Comparison of ENCODE assay signal across 26 mouse cellular contexts in genomic region chr10:94256518-94256917, GRCm38 (mm10). TPM values are rescaled to one million over a fixed set of nuclear protein-coding genes. Genes with fewer than 3 reads are reported as not detected.
A peak's percentile ranks its signal among the peaks of the same experiment; 100 is the strongest.
DNase-seq lines count a peak whose midpoint lies in the region; ATAC-seq lines count a peak whose summit lies in the region.
"Had no signal": no experiment of that assay in that cellular context is flagged by ENCODE, and none has a peak within 500 bp of the region (broad histone marks: within the 10 kb centered on the region; RNA-seq: fewer than 3 reads in every experiment).

No protein-coding gene starts in this region.

- no peak overlapping the region for H3K9ac ChIP-seq in kidney, embryonic 15.5 days
- H3K9ac ChIP-seq: embryonic facial prominence, embryonic 13.5 days; embryonic facial prominence, embryonic 15.5 days; forebrain, embryonic 12.5 days had no signal

- 0 out of 2 replicates have a peak overlapping the region, but pooled peaks have one; percentile 22 for H3K27ac ChIP-seq in kidney, embryonic 15.5 days
- no peak overlapping the region for H3K27ac ChIP-seq in embryonic facial prominence, embryonic 10.5 days (replicated peaks)
- H3K27ac ChIP-seq: embryonic facial prominence, embryonic 13.5 days; embryonic facial prominence, embryonic 15.5 days; forebrain, embryonic 10.5 days; forebrain, embryonic 12.5 days had no signal

- H3K4me1 ChIP-seq in kidney, embryonic 15.5 days = peaks cover 11% of the 10 kb centered on the region
- H3K4me1 ChIP-seq in embryonic facial prominence, embryonic 10.5 days = peaks cover 5% of the 10 kb centered on the region
- H3K4me1 ChIP-seq: embryonic facial prominence, embryonic 13.5 days; embryonic facial prominence, embryonic 15.5 days; forebrain, embryonic 10.5 days; forebrain, embryonic 12.5 days had no signal

- ATAC-seq in kidney, embryonic 15.5 days (replicated peaks; ENCODE audit: low FRiP score) = no peak
- ATAC-seq in frontal cortex, adult (ENCODE audit: low TSS enrichment) = no peak
- ATAC-seq: activated CD4-positive, CD25-positive, alpha-beta regulatory T cell, adult 4 months; forebrain, embryonic 14.5 days; forebrain, embryonic 16.5 days; Patski had no signal

- no peak overlapping the region for H3K4me3 ChIP-seq in kidney, embryonic 15.5 days (replicated peaks)
- H3K4me3 ChIP-seq in embryonic facial prominence, embryonic 10.5 days = no peak overlapping the region
- H3K4me3 ChIP-seq: embryonic facial prominence, embryonic 13.5 days; embryonic facial prominence, embryonic 15.5 days; erythroblast, embryonic 14.5 days; forebrain, embryonic 10.5 days; forebrain, embryonic 12.5 days had no signal

- H3K36me3 ChIP-seq in kidney, embryonic 15.5 days = no peaks in the 10 kb centered on the region
- no peaks in the 10 kb centered on the region for H3K36me3 ChIP-seq in embryonic facial prominence, embryonic 10.5 days (replicated peaks)
- H3K36me3 ChIP-seq: embryonic facial prominence, embryonic 13.5 days; embryonic facial prominence, embryonic 15.5 days; forebrain, embryonic 10.5 days; forebrain, embryonic 12.5 days had no signal

- DNase-seq in kidney, adult 11 months = no peak
- peak; percentile 32 for DNase-seq in thymus, postnatal 0 days (ENCODE audit: low spot score)
- DNase-seq in thymus, postnatal 10 days (ENCODE audit: low spot score in 2 of 2) = no peak
- DNase-seq in embryonic facial prominence, embryonic 10.5 days (ENCODE audit: low spot score) = peak; percentile 5
- DNase-seq: adrenal gland, adult 8-10 months; adrenal gland, postnatal 14 days; adrenal gland, postnatal 36 days; cerebellum, adult 11-12 months; cerebellum, adult 2 months; cerebellum, adult 9-10 months; cerebellum, postnatal 10 days; cerebellum, postnatal 25 days had no signal

- no peak overlapping the region for H3K4me2 ChIP-seq in kidney, embryonic 15.5 days
- H3K4me2 ChIP-seq: embryonic facial prominence, embryonic 13.5 days; embryonic facial prominence, embryonic 15.5 days; forebrain, embryonic 12.5 days had no signal

- WGBS in kidney, embryonic 15.5 days = 83% methylated on average over 4 of the region's 4 CpGs
- WGBS in embryonic facial prominence, embryonic 10.5 days = 94% methylated on average over 4 of the region's 4 CpGs

- no peaks in the 10 kb centered on the region for H3K9me3 ChIP-seq in kidney, embryonic 15.5 days (replicated peaks)
- H3K9me3 ChIP-seq in embryonic facial prominence, embryonic 10.5 days = no peaks in the 10 kb centered on the region
- H3K9me3 ChIP-seq: embryonic facial prominence, embryonic 13.5 days; embryonic facial prominence, embryonic 15.5 days; forebrain, embryonic 10.5 days; forebrain, embryonic 12.5 days had no signal

- H3K27me3 ChIP-seq in kidney, embryonic 15.5 days = no peaks in the 10 kb centered on the region
- H3K27me3 ChIP-seq in embryonic facial prominence, embryonic 10.5 days (replicated peaks; ENCODE audit: low read depth, poor library complexity, severe bottlenecking) = no peaks in the 10 kb centered on the region
- H3K27me3 ChIP-seq: embryonic facial prominence, embryonic 13.5 days; embryonic facial prominence, embryonic 15.5 days; forebrain, embryonic 12.5 days; Patski had no signal

RNA-seq across cellular contexts. Expression of gene Gm4792, which starts 42.0 kb away (rescaled TPM):
- not detected in 2 replicates for polyA plus RNA-seq in kidney, embryonic 15.5 days (2015; fragmentation: Nextera tagmentation; extraction: Ambion mirVana)
- not detected in 2 replicates for polyA plus RNA-seq in thymus, postnatal 0 days (2015; fragmentation: Nextera tagmentation; extraction: Ambion mirVana)
- not detected in 2 replicates for polyA plus RNA-seq in embryonic facial prominence, embryonic 10.5 days (2016; fragmentation: Nextera tagmentation; extraction: Ambion mirVana)
- polyA plus RNA-seq: activated CD4-positive, CD25-positive, alpha-beta regulatory T cell, adult 4 months; C2C12; cerebellum, adult 2 months; cortical plate, adult 2 months; embryonic facial prominence, embryonic 11.5 days; embryonic facial prominence, embryonic 13.5 days; embryonic facial prominence, embryonic 15.5 days; erythroblast, embryonic 14.5 days; forebrain, embryonic 12.5 days; forebrain, embryonic 16.5 days; Patski had no signal

RNA-seq across cellular contexts. Expression of gene Tmcc3, which starts 55.2 kb away (rescaled TPM):
- 7.4 and 7.8 TPM in 2 replicates for polyA plus RNA-seq in kidney, embryonic 15.5 days (2015; fragmentation: Nextera tagmentation; extraction: Ambion mirVana)
- polyA plus RNA-seq in thymus, postnatal 0 days (2015; fragmentation: Nextera tagmentation; extraction: Ambion mirVana) = 12.2 and 14.0 TPM in 2 replicates
- 2.1 and 3.2 TPM in 2 replicates for polyA plus RNA-seq in embryonic facial prominence, embryonic 10.5 days (2016; fragmentation: Nextera tagmentation; extraction: Ambion mirVana)

RNA-seq across cellular contexts. Expression of gene Ndufa12, which starts 58.0 kb away (rescaled TPM):
- 421 and 423 TPM in 2 replicates for polyA plus RNA-seq in kidney, embryonic 15.5 days (2015; fragmentation: Nextera tagmentation; extraction: Ambion mirVana)
- polyA plus RNA-seq in thymus, postnatal 0 days (2015; fragmentation: Nextera tagmentation; extraction: Ambion mirVana) = 436 and 485 TPM in 2 replicates
- 539 and 546 TPM in 2 replicates for polyA plus RNA-seq in embryonic facial prominence, embryonic 10.5 days (2016; fragmentation: Nextera tagmentation; extraction: Ambion mirVana)

Comparison
In these comparisons a context has a peak if more than half of its experiments do, and no peak if none do; other contexts are left out.
1. DNase-seq: peak in thymus, postnatal 0 days (single experiment) and embryonic facial prominence, embryonic 10.5 days (single experiment); none in kidney, adult 11 months (single experiment) and thymus, postnatal 10 days (0 of 2).